Mouse (Mus musculus): Measurements from ENCODE around the gene Lyrm1. TPM values are rescaled to one million over a fixed set of nuclear protein-coding genes. Genes with fewer than 3 reads are reported as not detected.

Lyrm1 gene
- polyA plus RNA-seq, 1 experiment from 2014 or later: 12.4 TPM

GRCm38 (mm10) chr7:119965205-119965604 lies 69.5 kb downstream of the Lyrm1 start:
- ATAC-seq (ENCODE audit: insufficient read depth, low FRiP score, low TSS enrichment): no peak

GRCm38 (mm10) chr7:119965651-119966395 lies 70.2 kb downstream of the Lyrm1 start:
- no peak for ATAC-seq (ENCODE audit: insufficient read depth, low FRiP score, low TSS enrichment)
- 87% methylated on average over 9 of the region's 9 CpGs for WGBS
- Histone ChIP-seq H3K4me2 (ENCODE audit: low read depth) (no peak overlapping the region), H3K36me3 (ENCODE audit: control insufficient read depth, insufficient read depth, low read length) (no peaks in the 10 kb centered on the region), H3K4me1 (ENCODE audit: control insufficient read depth, insufficient read depth, low read length) (no peaks in the 10 kb centered on the region), H3K27me3 (ENCODE audit: control insufficient read depth, insufficient read depth, low read length) (no peaks in the 10 kb centered on the region), H3K9ac (ENCODE audit: low read length) (no peak overlapping the region), H3K4me3 (ENCODE audit: low read depth, low read length) (no peak overlapping the region), H3K27ac (ENCODE audit: low read depth, low read length) (no peak overlapping the region), H3K9me3 (ENCODE audit: control insufficient read depth, low read length) (no peaks in the 10 kb centered on the region)
- DNase-seq (ENCODE audit: low spot score): no peak

More at GRCm38 (mm10) chr7:119965205-119965604, 69.5 kb downstream of the Lyrm1 start:
- no peak overlapping the region for H3K4me3 ChIP-seq (ENCODE audit: low read depth, low read length)
- 90% methylated on average over 4 of the region's 4 CpGs for WGBS
- DNase-seq (ENCODE audit: low spot score): no peak
- H3K36me3 ChIP-seq (ENCODE audit: control insufficient read depth, insufficient read depth, low read length): no peaks in the 10 kb centered on the region
- no peak overlapping the region for H3K9ac ChIP-seq (ENCODE audit: low read length)
- no peaks in the 10 kb centered on the region for H3K9me3 ChIP-seq (ENCODE audit: control insufficient read depth, low read length)
- H3K4me1 ChIP-seq (ENCODE audit: control insufficient read depth, insufficient read depth, low read length): no peaks in the 10 kb centered on the region
- no peak overlapping the region for H3K4me2 ChIP-seq (ENCODE audit: low read depth)
- no peaks in the 10 kb centered on the region for H3K27me3 ChIP-seq (ENCODE audit: control insufficient read depth, insufficient read depth, low read length)
- H3K27ac ChIP-seq (ENCODE audit: low read depth, low read length): no peak overlapping the region

- Histone ChIP-seq H3K27ac (ENCODE audit: low read depth, low read length) (no peak overlapping the region), H3K4me2 (ENCODE audit: low read depth) (no peak overlapping the region), H3K4me1 (ENCODE audit: control insufficient read depth, insufficient read depth, low read length) (no peaks in the 10 kb centered on the region), H3K27me3 (ENCODE audit: control insufficient read depth, insufficient read depth, low read length) (no peaks in the 10 kb centered on the region), H3K9ac (ENCODE audit: low read length) (no peak overlapping the region), H3K36me3 (ENCODE audit: control insufficient read depth, insufficient read depth, low read length) (no peaks in the 10 kb centered on the region), H3K4me3 (ENCODE audit: low read depth, low read length) (no peak overlapping the region), H3K9me3 (ENCODE audit: control insufficient read depth, low read length) (no peaks in the 10 kb centered on the region)
- ATAC-seq (ENCODE audit: insufficient read depth, low FRiP score, low TSS enrichment) (no peak), DNase-seq (ENCODE audit: low spot score) (no peak)
- WGBS: 90% methylated on average over 2 of the region's 2 CpGs
Observed at GRCm38 (mm10) chr7:119969320-119969719, 73.7 kb downstream of the Lyrm1 start.

- H3K27ac ChIP-seq (ENCODE audit: low read depth, low read length): no peak overlapping the region
- DNase-seq (ENCODE audit: low spot score): no peak
- H3K36me3 ChIP-seq (ENCODE audit: control insufficient read depth, insufficient read depth, low read length): no peaks in the 10 kb centered on the region
- H3K4me1 ChIP-seq (ENCODE audit: control insufficient read depth, insufficient read depth, low read length): no peaks in the 10 kb centered on the region
- H3K9ac ChIP-seq (ENCODE audit: low read length): no peak overlapping the region
- no peak overlapping the region for H3K4me3 ChIP-seq (ENCODE audit: low read depth, low read length)
- H3K27me3 ChIP-seq (ENCODE audit: control insufficient read depth, insufficient read depth, low read length): no peaks in the 10 kb centered on the region
- 87% methylated on average over 5 of the region's 5 CpGs for WGBS
- H3K4me2 ChIP-seq (ENCODE audit: low read depth): no peak overlapping the region
- no peaks in the 10 kb centered on the region for H3K9me3 ChIP-seq (ENCODE audit: control insufficient read depth, low read length)
- ATAC-seq (ENCODE audit: insufficient read depth, low FRiP score, low TSS enrichment): no peak
Observed at GRCm38 (mm10) chr7:119974214-119974613, 78.6 kb downstream of the Lyrm1 start.

GRCm38 (mm10) chr7:119976256-119976655 lies 80.6 kb downstream of the Lyrm1 start:
- DNase-seq (ENCODE audit: low spot score) (no peak), ATAC-seq (ENCODE audit: insufficient read depth, low FRiP score, low TSS enrichment) (no peak)
- 87% methylated on average over 6 of the region's 6 CpGs for WGBS

DNA sequence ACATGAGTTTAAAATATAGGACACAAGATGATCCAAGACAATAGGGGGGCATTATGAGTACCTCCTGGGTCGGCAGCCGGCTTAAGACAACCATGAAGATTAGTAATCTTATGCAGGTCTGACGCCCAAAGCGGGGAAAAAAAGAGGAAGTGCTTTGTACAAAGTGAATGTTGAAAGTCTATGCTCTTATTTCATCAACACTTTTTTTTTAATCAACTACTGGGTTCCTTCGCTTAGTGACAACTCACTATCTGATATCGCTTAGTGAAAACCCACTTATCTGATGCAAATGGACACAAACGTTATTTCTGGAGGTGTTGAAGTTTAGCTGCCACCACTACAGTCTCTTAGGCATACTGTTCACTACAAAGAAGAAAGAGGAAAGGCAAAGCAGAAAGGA lies 81.9 kb downstream of the Lyrm1 start:
- Histone ChIP-seq H3K27me3 (ENCODE audit: control insufficient read depth, insufficient read depth, low read length) (no peaks in the 10 kb centered on the region), H3K4me1 (ENCODE audit: control insufficient read depth, insufficient read depth, low read length) (no peaks in the 10 kb centered on the region), H3K9me3 (ENCODE audit: control insufficient read depth, low read length) (no peaks in the 10 kb centered on the region), H3K4me3 (ENCODE audit: low read depth, low read length) (no peak overlapping the region), H3K27ac (ENCODE audit: low read depth, low read length) (no peak overlapping the region), H3K4me2 (ENCODE audit: low read depth) (no peak overlapping the region), H3K9ac (ENCODE audit: low read length) (no peak overlapping the region), H3K36me3 (ENCODE audit: control insufficient read depth, insufficient read depth, low read length) (no peaks in the 10 kb centered on the region)
- no peak for DNase-seq (ENCODE audit: low spot score)
- ATAC-seq (ENCODE audit: insufficient read depth, low FRiP score, low TSS enrichment): no peak
- WGBS: 90% methylated on average over 7 of the region's 7 CpGs

More at GRCm38 (mm10) chr7:119976256-119976655, 80.6 kb downstream of the Lyrm1 start:
- Histone ChIP-seq H3K4me2 (ENCODE audit: low read depth) (no peak overlapping the region), H3K9me3 (ENCODE audit: control insufficient read depth, low read length) (no peaks in the 10 kb centered on the region), H3K27me3 (ENCODE audit: control insufficient read depth, insufficient read depth, low read length) (no peaks in the 10 kb centered on the region), H3K27ac (ENCODE audit: low read depth, low read length) (no peak overlapping the region), H3K4me1 (ENCODE audit: control insufficient read depth, insufficient read depth, low read length) (no peaks in the 10 kb centered on the region), H3K9ac (ENCODE audit: low read length) (no peak overlapping the region), H3K36me3 (ENCODE audit: control insufficient read depth, insufficient read depth, low read length) (no peaks in the 10 kb centered on the region), H3K4me3 (ENCODE audit: low read depth, low read length) (no peak overlapping the region)

DNA sequence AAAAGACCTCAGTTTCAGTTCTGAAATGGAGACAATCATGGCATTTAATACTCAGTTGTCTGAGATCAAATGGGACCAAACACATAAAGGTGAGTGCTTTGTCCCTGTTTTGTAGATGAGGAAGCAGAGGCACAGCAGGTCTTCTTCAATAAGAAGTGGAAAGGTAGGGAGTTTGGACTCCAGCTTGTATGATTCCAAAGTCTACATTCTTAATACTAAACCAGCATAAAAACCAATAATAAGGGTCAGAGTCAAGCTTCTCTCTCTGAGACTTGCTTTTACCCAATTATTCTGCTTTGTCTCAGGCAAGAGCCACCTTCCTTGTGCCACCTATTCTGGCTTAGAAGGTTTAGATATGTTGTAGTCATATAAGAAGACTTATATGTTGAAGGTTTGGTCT lies 82.9 kb downstream of the Lyrm1 start:
- no peaks in the 10 kb centered on the region for H3K27me3 ChIP-seq (ENCODE audit: control insufficient read depth, insufficient read depth, low read length)
- H3K4me3 ChIP-seq (ENCODE audit: low read depth, low read length): no peak overlapping the region
- no peak overlapping the region for H3K9ac ChIP-seq (ENCODE audit: low read length)
- H3K4me1 ChIP-seq (ENCODE audit: control insufficient read depth, insufficient read depth, low read length): no peaks in the 10 kb centered on the region
- no peak overlapping the region for H3K4me2 ChIP-seq (ENCODE audit: low read depth)
- no peak overlapping the region for H3K27ac ChIP-seq (ENCODE audit: low read depth, low read length)
- DNase-seq (ENCODE audit: low spot score): no peak
- ATAC-seq (ENCODE audit: insufficient read depth, low FRiP score, low TSS enrichment): no peak
- no peaks in the 10 kb centered on the region for H3K36me3 ChIP-seq (ENCODE audit: control insufficient read depth, insufficient read depth, low read length)
- H3K9me3 ChIP-seq (ENCODE audit: control insufficient read depth, low read length): no peaks in the 10 kb centered on the region

- ATAC-seq (ENCODE audit: insufficient read depth, low FRiP score, low TSS enrichment): no peak
Observed at GRCm38 (mm10) chr7:119980170-119980569, 84.5 kb downstream of the Lyrm1 start.

DNA sequence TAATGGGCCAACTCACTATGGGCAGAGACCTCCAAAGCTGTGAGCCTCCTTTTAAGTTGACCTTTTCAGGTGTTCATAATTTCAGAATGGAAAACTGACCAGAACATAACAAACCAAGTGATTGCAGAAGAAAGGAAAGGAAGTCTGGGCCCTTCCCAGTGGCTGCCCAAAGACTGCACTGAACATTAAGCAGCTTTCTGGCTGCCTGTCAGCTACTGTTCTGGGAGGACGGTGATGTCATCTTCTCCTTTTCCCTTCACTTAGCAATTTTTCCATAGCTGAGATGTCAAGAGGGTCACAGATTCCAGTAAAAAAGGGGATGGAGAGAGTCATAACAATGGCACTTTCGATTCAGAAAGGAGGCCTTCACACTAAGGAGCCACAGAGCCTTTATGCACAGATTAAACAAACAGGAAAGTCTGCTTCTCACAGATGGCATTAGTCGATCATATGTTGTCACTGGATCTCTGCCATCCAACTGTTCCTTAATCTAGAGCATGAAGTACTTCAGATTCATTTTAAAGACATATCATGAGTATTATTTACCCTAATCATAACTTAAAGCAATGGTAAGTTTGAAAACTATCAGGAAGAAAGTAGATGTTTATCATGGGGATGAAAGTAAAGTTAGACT lies 89.7 kb downstream of the Lyrm1 start:
- no peak for ATAC-seq (ENCODE audit: insufficient read depth, low FRiP score, low TSS enrichment)
- H3K9me3 ChIP-seq (ENCODE audit: control insufficient read depth, low read length): no peaks in the 10 kb centered on the region
- H3K4me2 ChIP-seq (ENCODE audit: low read depth): no peak overlapping the region
- no peaks in the 10 kb centered on the region for H3K4me1 ChIP-seq (ENCODE audit: control insufficient read depth, insufficient read depth, low read length)
- 78% methylated on average over 3 of the region's 3 CpGs for WGBS
- no peak overlapping the region for H3K9ac ChIP-seq (ENCODE audit: low read length)
- no peaks in the 10 kb centered on the region for H3K36me3 ChIP-seq (ENCODE audit: control insufficient read depth, insufficient read depth, low read length)
- no peak overlapping the region for H3K4me3 ChIP-seq (ENCODE audit: low read depth, low read length)
- no peak overlapping the region for H3K27ac ChIP-seq (ENCODE audit: low read depth, low read length)
- H3K27me3 ChIP-seq (ENCODE audit: control insufficient read depth, insufficient read depth, low read length): no peaks in the 10 kb centered on the region
- no peak for DNase-seq (ENCODE audit: low spot score)

More at GRCm38 (mm10) chr7:119980170-119980569, 84.5 kb downstream of the Lyrm1 start:
- DNase-seq (ENCODE audit: low spot score): no peak
- no peaks in the 10 kb centered on the region for H3K36me3 ChIP-seq (ENCODE audit: control insufficient read depth, insufficient read depth, low read length)
- no peak overlapping the region for H3K4me2 ChIP-seq (ENCODE audit: low read depth)
- H3K4me1 ChIP-seq (ENCODE audit: control insufficient read depth, insufficient read depth, low read length): no peaks in the 10 kb centered on the region
- H3K9ac ChIP-seq (ENCODE audit: low read length): no peak overlapping the region
- 90% methylated on average over 3 of the region's 3 CpGs for WGBS
- no peaks in the 10 kb centered on the region for H3K27me3 ChIP-seq (ENCODE audit: control insufficient read depth, insufficient read depth, low read length)
- H3K27ac ChIP-seq (ENCODE audit: low read depth, low read length): no peak overlapping the region
- no peak overlapping the region for H3K4me3 ChIP-seq (ENCODE audit: low read depth, low read length)
- no peaks in the 10 kb centered on the region for H3K9me3 ChIP-seq (ENCODE audit: control insufficient read depth, low read length)
